Mouse (Mus musculus): ENCODE measurements around the gene Olfr1163.
"Not testable (repeated sequence)": the region's sequence is repeated elsewhere in the genome, so short reads cannot be mapped to it uniquely, and the experiment has no call there.

Gene Olfr1163

GRCm38 (mm10) chr2:88071730-88072129 lies at the start of gene Olfr1163:
Olfr1163 (minus strand) TSS chr2:88071830.
- DNase-seq (ENCODE audit: low spot score in 2 of 2): no peak

DNA sequence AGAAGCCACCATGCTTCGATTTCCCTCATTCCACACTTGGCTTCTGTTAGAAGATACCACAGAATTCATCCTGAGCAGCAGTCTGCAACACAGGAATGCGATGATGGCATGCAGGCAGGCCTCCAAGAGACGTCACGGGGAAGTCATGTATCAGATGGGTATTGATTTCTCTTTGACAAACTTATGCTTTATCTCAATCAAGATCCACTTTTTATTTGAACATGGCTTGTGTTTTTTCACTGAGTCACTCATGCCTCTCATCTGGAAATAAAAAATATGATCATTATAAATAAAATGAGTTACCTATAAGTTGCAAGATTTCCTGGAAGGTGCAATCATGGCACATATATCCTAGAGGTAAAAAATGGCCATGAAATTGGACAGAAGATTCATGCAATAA lies 22.2 kb upstream of the Olfr1163 start, which contains the start of gene Olfr1164:
Olfr1164 (minus strand) TSS at position 101 of the 400 bp plus-strand sequence.
- DNase-seq (ENCODE audit: low spot score in 2 of 2): no peak

GRCm38 (mm10) chr2:88063587-88063986 lies 8.0 kb downstream of the Olfr1163 start:
- no peak for DNase-seq (ENCODE audit: low spot score in 2 of 2)

DNA sequence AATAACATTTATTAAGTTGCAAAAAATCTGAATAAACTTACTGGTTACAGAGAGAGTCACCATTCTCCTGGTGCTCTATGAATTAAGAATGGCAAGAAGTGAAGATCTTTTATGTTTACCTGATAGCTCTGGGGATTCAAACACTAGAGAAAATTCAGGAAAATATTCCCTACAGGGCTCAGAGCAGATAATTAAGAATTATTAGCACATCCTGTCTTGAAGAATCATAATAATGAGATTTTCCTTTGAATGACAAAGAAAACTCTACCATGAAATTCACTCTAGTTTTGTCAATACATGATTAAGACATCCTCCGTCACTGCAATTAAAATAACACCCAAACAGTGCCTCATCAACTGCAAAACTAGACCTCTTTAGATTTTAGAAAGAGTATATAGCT lies 20.6 kb downstream of the Olfr1163 start, which contains the start of gene Olfr1162:
Olfr1162 (minus strand) TSS at position 101 of the 400 bp plus-strand sequence.
- DNase-seq (ENCODE audit: low spot score in 2 of 2): no peak

GRCm38 (mm10) chr2:88037599-88037998 lies 34.0 kb downstream of the Olfr1163 start, which contains the start of gene Olfr73:
Olfr73 (minus strand) TSS chr2:88037699.
- DNase-seq (ENCODE audit: low spot score in 2 of 2): no peak

- not testable (repeated sequence) for DNase-seq (ENCODE audit: low spot score in 2 of 2)
These were observed 49.2 kb downstream of the Olfr1163 start, which contains the start of gene Olfr1161 for GRCm38 (mm10) chr2:88022474-88022873. Olfr1161 (plus strand) TSS chr2:88022774.

Measured in frontal cortex, postnatal 36 days (tissue).